Mouse (Mus musculus) G1E (cell line): Measurements from ENCODE around the gene Nuak2.

ENCODE experiments used
- CTCF ChIP-seq: IDR thresholded peaks from 2 replicates; pipeline ENCODE4 v1.5.1; 2012; ENCODE audit warnings: low read depth, low read length, inconsistent platforms, mixed read lengths
- GATA1 ChIP-seq: IDR thresholded peaks from 2 replicates; pipeline ENCODE4 v1.6.1; 2012; ENCODE audit warnings: borderline replicate concordance, low read length, inconsistent platforms, mixed read lengths
- GATA2 ChIP-seq: IDR thresholded peaks from 2 replicates; pipeline ENCODE4 v1.6.1; 2012; ENCODE audit warnings: low read depth, low read length, inconsistent platforms, borderline replicate concordance

- no peak for TF ChIP-seq CTCF
- no peak for TF ChIP-seq GATA1
- TF ChIP-seq GATA2 = no peak
Observed at GRCm38 (mm10) chr1:132268418-132269060, 47.4 kb upstream of the Nuak2 start.
